13 mouse cellular contexts compared by ENCODE assay signal in genomic region chr13:75733594-75734161, GRCm38 (mm10). TPM values are rescaled to one million over a fixed set of nuclear protein-coding genes. Genes with fewer than 3 reads are reported as not detected.
A peak's percentile ranks its signal among the peaks of the same experiment; 100 is the strongest.
DNase-seq lines count a peak whose midpoint lies in the region; ATAC-seq and TF ChIP-seq lines count a peak whose summit lies in the region.
"Had no signal": no experiment of that assay in that cellular context is flagged by ENCODE, and none has a peak within 500 bp of the region (broad histone marks: within the 10 kb centered on the region; RNA-seq: fewer than 3 reads in every experiment).

No protein-coding gene starts in this region.

- TF ChIP-seq CTCF in G1E (IDR thresholded peaks at IDR 0.05; ENCODE audit: low read depth, low read length), result no peak

- H3K4me1 ChIP-seq in heart, embryonic 13.5 days, result peaks cover 11% of the 10 kb centered on the region
- peaks cover 62% of the 10 kb centered on the region for H3K4me1 ChIP-seq in G1E (ENCODE audit: insufficient read depth, low read depth, low read length)
- H3K4me1 ChIP-seq in megakaryocyte, embryonic 14.5 days, result peaks cover 70% of the 10 kb centered on the region
- no peaks in the 10 kb centered on the region for H3K4me1 ChIP-seq in neural tube, embryonic 15.5 days
- H3K4me1 ChIP-seq: midbrain, embryonic 10.5 days had no signal

- H3K9me3 ChIP-seq in heart, embryonic 13.5 days, result no peaks in the 10 kb centered on the region
- H3K9me3 ChIP-seq in G1E (replicated peaks), result no peaks in the 10 kb centered on the region
- no peaks in the 10 kb centered on the region for H3K9me3 ChIP-seq in megakaryocyte, embryonic 14.5 days
- H3K9me3 ChIP-seq in neural tube, embryonic 15.5 days (replicated peaks), result no peaks in the 10 kb centered on the region
- H3K9me3 ChIP-seq: midbrain, embryonic 10.5 days had no signal

- no peak overlapping the region for H3K27ac ChIP-seq in heart, embryonic 13.5 days (replicated peaks)
- no peak overlapping the region for H3K27ac ChIP-seq in neural tube, embryonic 15.5 days (replicated peaks)
- H3K27ac ChIP-seq: left cerebral cortex, adult 2 months; midbrain, embryonic 10.5 days had no signal

- WGBS in heart, embryonic 13.5 days, result 26% methylated on average over 3 of the region's 3 CpGs
- 78% methylated on average over 3 of the region's 3 CpGs for WGBS in neural tube, embryonic 15.5 days

- H3K9ac ChIP-seq in heart, embryonic 13.5 days, result no peak overlapping the region
- H3K9ac ChIP-seq in neural tube, embryonic 15.5 days (replicated peaks), result no peak overlapping the region

- DNase-seq in heart, adult 8-10 months (ENCODE audit: low spot score), result no peak
- DNase-seq in G1E (ENCODE audit: low spot score), result peak; percentile 62
- no peak for DNase-seq in B cell, adult 2 months
- DNase-seq in Muller cell, postnatal 12 days (ENCODE audit: inconsistent ontology term), result no peak
- DNase-seq: heart, postnatal 36 days; kidney, postnatal 4 days had no signal

- H3K36me3 ChIP-seq in heart, embryonic 13.5 days, result no peaks in the 10 kb centered on the region
- H3K36me3 ChIP-seq in G1E (replicated peaks), result peaks cover 21% of the 10 kb centered on the region
- H3K36me3 ChIP-seq in megakaryocyte, embryonic 14.5 days (replicated peaks; ENCODE audit: low read length), result peaks cover 12% of the 10 kb centered on the region
- no peaks in the 10 kb centered on the region for H3K36me3 ChIP-seq in neural tube, embryonic 15.5 days
- H3K36me3 ChIP-seq: midbrain, embryonic 10.5 days had no signal

- no peak for ATAC-seq in heart, embryonic 13.5 days (ENCODE audit: extremely low read depth, insufficient number of reproducible peaks, low FRiP score, low TSS enrichment)
- peak; percentile 97 for ATAC-seq in G1E (ENCODE audit: extremely low read depth, insufficient number of reproducible peaks, low FRiP score, poor library complexity, severe bottlenecking)
- peak; percentile 64 to 65; a peak in 2 of 4 replicates for ATAC-seq in hematopoietic stem cell, adult 5-6 weeks (replicated peaks in 1 of 2; ENCODE audit: insufficient read depth in 1 of 2, low FRiP score in 2 of 2, low TSS enrichment in 1 of 2, low read depth in 1 of 2, poor library complexity in 2 of 2, severe bottlenecking in 2 of 2)
- ATAC-seq in neural tube, embryonic 15.5 days (ENCODE audit: low FRiP score), result no peak
- ATAC-seq: Patski had no signal

- H3K4me2 ChIP-seq in heart, embryonic 13.5 days, result peak overlapping the region; percentile 18
- no peak overlapping the region for H3K4me2 ChIP-seq in neural tube, embryonic 15.5 days

- H3K4me3 ChIP-seq in heart, embryonic 13.5 days, result no peak overlapping the region
- no peak overlapping the region; the same call in 1 of the 2 replicates for H3K4me3 ChIP-seq in G1E (ENCODE audit: low read depth, low read length)
- peak overlapping the region; percentile 19 for H3K4me3 ChIP-seq in megakaryocyte, embryonic 14.5 days (replicated peaks)
- H3K4me3 ChIP-seq in neural tube, embryonic 15.5 days (replicated peaks), result no peak overlapping the region
- H3K4me3 ChIP-seq: left cerebral cortex, adult 2 months; midbrain, embryonic 10.5 days had no signal

- no peaks in the 10 kb centered on the region for H3K27me3 ChIP-seq in heart, embryonic 13.5 days (replicated peaks)
- H3K27me3 ChIP-seq in G1E (ENCODE audit: insufficient read depth, low read length), result no peaks in the 10 kb centered on the region
- H3K27me3 ChIP-seq in megakaryocyte, embryonic 14.5 days (replicated peaks), result no peaks in the 10 kb centered on the region
- H3K27me3 ChIP-seq in neural tube, embryonic 15.5 days (replicated peaks), result no peaks in the 10 kb centered on the region
- H3K27me3 ChIP-seq: Patski had no signal

RNA-seq across cellular contexts. Expression of gene Ell2, which starts 27.1 kb away (rescaled TPM):
- 4.6 and 4.8 TPM in 2 replicates for polyA plus RNA-seq in heart, embryonic 13.5 days (2015; fragmentation: Nextera tagmentation; extraction: Ambion mirVana)
- 10 to 100 TPM; 19.7 to 31.6 (median 27.0) TPM for total RNA-seq in heart, adult 8-10 months (2022)
- 68.9 and 76.4 TPM in 2 replicates for total RNA-seq in G1E (2014; fragmentation: Nextera tagmentation)
- total RNA-seq in G1E (2017), result 28.6 and 37.2 TPM in 2 replicates
- polyA plus RNA-seq in G1E (2012), result 18.9 and 23.0 TPM in 2 replicates
- 19.0 and 30.9 TPM in 2 replicates for total RNA-seq in hematopoietic stem cell, adult 5-6 weeks (2017)
- polyA plus RNA-seq in megakaryocyte, embryonic 14.5 days (2012; ENCODE audit: insufficient read depth, low replicate concordance), result 14.0 TPM in 1 of 2 replicates, not detected in the other
- 2.2 and 4.9 TPM in 2 replicates for polyA plus RNA-seq in neural tube, embryonic 15.5 days (2015; fragmentation: Nextera tagmentation; extraction: Ambion mirVana)

Comparison
In these comparisons a context has a peak if more than half of its experiments do, and no peak if none do; other contexts are left out.
1. ATAC-seq: peak in G1E (single experiment) and hematopoietic stem cell, adult 5-6 weeks (2 of 2); none in heart, embryonic 13.5 days (single experiment) and neural tube, embryonic 15.5 days (single experiment).